8 mouse cellular contexts compared by ENCODE assay signal in the genomic region with DNA sequence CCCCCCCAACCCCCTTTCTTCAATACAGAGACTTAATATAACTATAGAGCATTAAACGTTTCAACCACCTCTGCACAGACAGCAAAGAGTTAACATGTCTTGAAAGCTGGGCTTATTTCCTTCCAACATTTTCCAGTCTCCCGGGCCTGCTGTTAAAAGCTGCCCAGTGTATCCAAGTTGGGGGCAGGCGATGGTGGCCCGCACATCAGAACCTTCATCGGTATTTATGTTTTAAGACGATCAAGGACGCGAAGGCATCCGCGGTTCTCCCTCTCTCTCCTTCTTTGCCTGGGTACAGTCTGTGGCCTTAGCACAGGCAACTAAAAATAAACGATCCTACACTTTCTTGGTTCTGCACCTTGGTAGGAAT. TPM values are rescaled to one million over a fixed set of nuclear protein-coding genes. Genes with fewer than 3 reads are reported as not detected.
DNase-seq lines count a peak whose midpoint lies in the region; ATAC-seq and TF ChIP-seq lines count a peak whose summit lies in the region.

No protein-coding gene starts in this region.

- under 1% methylated on average over 11 of the region's 11 CpGs for WGBS in lung, embryonic 16.5 days
- WGBS in intestine, postnatal 0 days: under 1% methylated on average over 11 of the region's 11 CpGs
- WGBS in small intestine, adult 2 months: 1% methylated on average over 11 of the region's 11 CpGs

- ATAC-seq in lung, embryonic 16.5 days (ENCODE audit: low read depth): no peak
- no peak for ATAC-seq in intestine, postnatal 0 days

- DNase-seq in adrenal gland, postnatal 14 days: peak; percentile 26
- DNase-seq in adrenal gland, adult 8-10 months: no peak
- no peak for DNase-seq in lung, postnatal 14 days
- DNase-seq in adrenal gland, postnatal 4 days (ENCODE audit: low spot score in 2 of 2): no peak
- no peak for DNase-seq in right cerebral cortex, adult 18-20 months

- H3K36me3 ChIP-seq in lung, embryonic 16.5 days (ENCODE audit: control insufficient read depth, insufficient read depth, low read length): peaks cover 30% of the 10 kb centered on the region
- H3K36me3 ChIP-seq in intestine, postnatal 0 days (ENCODE audit: control insufficient read depth, insufficient read depth): no peaks in the 10 kb centered on the region
- no peaks in the 10 kb centered on the region; the same call in 1 of the 2 replicates for H3K36me3 ChIP-seq in small intestine, adult 2 months (ENCODE audit: control insufficient read depth, insufficient read depth, low read length)

- peak overlapping the region; percentile 73 for H3K4me2 ChIP-seq in lung, embryonic 16.5 days (ENCODE audit: low read depth, low read length)
- peak overlapping the region; percentile 92 for H3K4me2 ChIP-seq in intestine, postnatal 0 days (replicated peaks; ENCODE audit: low read depth)

- peak overlapping the region; percentile 92 for H3K4me3 ChIP-seq in lung, embryonic 16.5 days (ENCODE audit: low read length)
- H3K4me3 ChIP-seq in intestine, postnatal 0 days (ENCODE audit: low read depth, low read length): peak overlapping the region; percentile 80
- peak overlapping the region; percentile 95 for H3K4me3 ChIP-seq in small intestine, adult 2 months (ENCODE audit: low read depth, low read length)

- H3K9me3 ChIP-seq in lung, embryonic 16.5 days (ENCODE audit: control insufficient read depth, low read length): no peaks in the 10 kb centered on the region
- 0 out of 2 replicates have a peak, but pooled peaks cover under 1% of the 10 kb centered on the region for H3K9me3 ChIP-seq in intestine, postnatal 0 days (ENCODE audit: control insufficient read depth)

- peaks cover 36% of the 10 kb centered on the region for H3K4me1 ChIP-seq in lung, embryonic 16.5 days (replicated peaks; ENCODE audit: control insufficient read depth, insufficient read depth, low read length)
- peaks cover 3% of the 10 kb centered on the region for H3K4me1 ChIP-seq in intestine, postnatal 0 days (replicated peaks; ENCODE audit: control insufficient read depth, insufficient read depth, low read length)
- H3K4me1 ChIP-seq in small intestine, adult 2 months (ENCODE audit: control insufficient read depth, insufficient read depth, insufficient read length, low read length): 0 out of 2 replicates have a peak, but pooled peaks cover 7% of the 10 kb centered on the region

- no peaks in the 10 kb centered on the region for H3K27me3 ChIP-seq in lung, embryonic 16.5 days (ENCODE audit: control insufficient read depth, insufficient read depth, low read depth, low read length)
- no peaks in the 10 kb centered on the region for H3K27me3 ChIP-seq in intestine, postnatal 0 days (replicated peaks; ENCODE audit: control insufficient read depth, insufficient read depth, low read length)
- no peaks in the 10 kb centered on the region for H3K27me3 ChIP-seq in small intestine, adult 2 months (ENCODE audit: control insufficient read depth, insufficient read depth, low read length)

- no peak for TF ChIP-seq CTCF in intestine, postnatal 0 days (IDR thresholded peaks at IDR 0.05; ENCODE audit: low read depth)
- TF ChIP-seq CTCF in small intestine, adult 2 months (IDR thresholded peaks at IDR 0.05; ENCODE audit: extremely low read depth, insufficient read length, insufficient replicate concordance, low read depth, low read length): no peak

- TF ChIP-seq POLR2A in small intestine, adult 2 months (IDR thresholded peaks at IDR 0.05; ENCODE audit: low read depth, low read length): no peak

- peak overlapping the region; percentile 96 for H3K9ac ChIP-seq in lung, embryonic 16.5 days (ENCODE audit: low read length)
- H3K9ac ChIP-seq in intestine, postnatal 0 days (ENCODE audit: low read depth, low read length): peak overlapping the region; percentile 69

- H3K27ac ChIP-seq in lung, embryonic 16.5 days (ENCODE audit: low read length): peak overlapping the region; percentile 94
- peak overlapping the region; percentile 55 for H3K27ac ChIP-seq in intestine, postnatal 0 days (ENCODE audit: low read depth, low read length)
- no peak overlapping the region for H3K27ac ChIP-seq in small intestine, adult 2 months (ENCODE audit: insufficient read depth, low read depth, low read length)

RNA-seq across cellular contexts. Expression of a gene that starts 0.9 kb away (rescaled TPM):
- 38.0 and 51.0 TPM in 2 replicates for total RNA-seq in adrenal gland, postnatal 14 days (2021)
- total RNA-seq in adrenal gland, adult 8-10 months (2022): 1 to 10 TPM; 1.9 to 7.7 (median 2.8) TPM
- 561 and 586 TPM in 2 replicates for polyA plus RNA-seq in lung, embryonic 16.5 days (2015; fragmentation: Nextera tagmentation; extraction: Ambion mirVana)
- polyA plus RNA-seq in intestine, postnatal 0 days (2015; fragmentation: Nextera tagmentation; extraction: Ambion mirVana): 100 and 133 TPM in 2 replicates
- polyA plus RNA-seq in small intestine, adult 2 months (2012; rRNA removed): 18.6 and 25.3 TPM in 2 replicates
- 10 to 100 TPM; 79.6 to 84.1 TPM for total RNA-seq in adrenal gland, postnatal 4 days (2021)

RNA-seq across cellular contexts. Expression of a gene that starts 46.7 kb away (rescaled TPM):
- 16.6 and 19.4 TPM in 2 replicates for total RNA-seq in adrenal gland, postnatal 14 days (2021)
- 10 to 100 TPM; 12.0 to 26.9 (median 20.4) TPM for total RNA-seq in adrenal gland, adult 8-10 months (2022)
- polyA plus RNA-seq in lung, embryonic 16.5 days (2015; fragmentation: Nextera tagmentation; extraction: Ambion mirVana): 19.0 and 20.3 TPM in 2 replicates
- 21.6 and 30.6 TPM in 2 replicates for polyA plus RNA-seq in intestine, postnatal 0 days (2015; fragmentation: Nextera tagmentation; extraction: Ambion mirVana)
- polyA plus RNA-seq in small intestine, adult 2 months (2012; rRNA removed): 5.1 and 9.3 TPM in 2 replicates
- total RNA-seq in adrenal gland, postnatal 4 days (2021): 10 to 100 TPM; 37.4 to 54.2 TPM
